Comparison of ENCODE assay signal across 7 mouse cellular contexts in genomic region chr15:101191459-101192259, GRCm38 (mm10). TPM values are rescaled to one million over a fixed set of nuclear protein-coding genes. Genes with fewer than 3 reads are reported as not detected.
DNase-seq lines count a peak whose midpoint lies in the region; ATAC-seq and TF ChIP-seq lines count a peak whose summit lies in the region.

No protein-coding gene starts in this region.

- DNase-seq in 3T3-L1 (ENCODE audit: low read depth, low spot score) (peak; percentile 88), MEL-GATA-1-ER (ENCODE audit: extremely low read depth, low read depth) (peak; percentile 68)
- peak; percentile 89 for DNase-seq in fibroblast of lung, adult 2 months (ENCODE audit: low read depth)
- peak; percentile 40 for DNase-seq in heart, postnatal 0 days (ENCODE audit: low spot score)
- DNase-seq in ovary, postnatal 14 days (ENCODE audit: low spot score), result peak; percentile 31
- DNase-seq in cerebellum, adult 11 months, result no peak

- H3K27me3 ChIP-seq in heart, postnatal 0 days (ENCODE audit: control insufficient read depth, insufficient read depth, low read length), result no peaks in the 10 kb centered on the region
- H3K27me3 ChIP-seq in lung, embryonic 15.5 days, result no peaks in the 10 kb centered on the region

- 19% methylated on average over 13 of the region's 13 CpGs for WGBS in heart, postnatal 0 days
- 35% methylated on average over 13 of the region's 13 CpGs for WGBS in lung, embryonic 15.5 days

- TF ChIP-seq CTCF in heart, postnatal 0 days (IDR thresholded peaks at IDR 0.05; ENCODE audit: low read depth), result no peak

- H3K9ac ChIP-seq in heart, postnatal 0 days (replicated peaks; ENCODE audit: low read depth, low read length), result no peak overlapping the region
- H3K9ac ChIP-seq in lung, embryonic 15.5 days, result no peak overlapping the region

- peak overlapping the region; percentile 66 for H3K27ac ChIP-seq in heart, postnatal 0 days (ENCODE audit: low read depth)
- H3K27ac ChIP-seq in lung, embryonic 15.5 days, result peak overlapping the region; percentile 56

- peaks cover 27% of the 10 kb centered on the region for H3K36me3 ChIP-seq in heart, postnatal 0 days (replicated peaks; ENCODE audit: control insufficient read depth, insufficient read depth, low read length)
- peaks cover 26% of the 10 kb centered on the region for H3K36me3 ChIP-seq in lung, embryonic 15.5 days

- H3K4me3 ChIP-seq in heart, postnatal 0 days (ENCODE audit: low read depth, low read length), result no peak overlapping the region
- H3K4me3 ChIP-seq in lung, embryonic 15.5 days, result no peak overlapping the region

- H3K4me1 ChIP-seq in heart, postnatal 0 days (ENCODE audit: control insufficient read depth, insufficient read depth), result peaks cover 28% of the 10 kb centered on the region
- H3K4me1 ChIP-seq in lung, embryonic 15.5 days, result peaks cover 56% of the 10 kb centered on the region

- H3K4me2 ChIP-seq in heart, postnatal 0 days (ENCODE audit: low read depth, low read length), result peak overlapping the region; percentile 8; the same call in 1 of the 2 replicates
- no peak overlapping the region for H3K4me2 ChIP-seq in lung, embryonic 15.5 days

- H3K9me3 ChIP-seq in heart, postnatal 0 days (replicated peaks; ENCODE audit: control insufficient read depth, low read length), result no peaks in the 10 kb centered on the region
- H3K9me3 ChIP-seq in lung, embryonic 15.5 days, result no peaks in the 10 kb centered on the region

- peak; percentile 64 for ATAC-seq in heart, postnatal 0 days (ENCODE audit: insufficient read depth, low read depth)
- ATAC-seq in lung, embryonic 15.5 days (ENCODE audit: borderline replicate concordance, extremely low read depth, low FRiP score, low TSS enrichment), result no peak

- TF ChIP-seq EP300 in heart, postnatal 0 days (IDR thresholded peaks at IDR 0.05; ENCODE audit: low read depth), result no peak

RNA-seq across cellular contexts. Expression of gene Acvr1b, which starts 17.8 kb away (rescaled TPM):
- total RNA-seq in heart, postnatal 0 days (2014; rRNA removed; ENCODE audit: low replicate concordance), result 22.3 and 25.9 TPM in 2 replicates
- polyA plus RNA-seq in heart, postnatal 0 days (2015; fragmentation: Nextera tagmentation; extraction: Ambion mirVana), result 5.2 and 5.8 TPM in 2 replicates
- 5.9 and 6.0 TPM in 2 replicates for polyA plus RNA-seq in lung, embryonic 15.5 days (2015; fragmentation: Nextera tagmentation; extraction: Ambion mirVana)

RNA-seq across cellular contexts. Expression of gene Grasp, which starts 32.3 kb away (rescaled TPM):
- 8.0 and 21.3 TPM in 2 replicates for total RNA-seq in heart, postnatal 0 days (2014; rRNA removed; ENCODE audit: low replicate concordance)
- 2.0 and 2.3 TPM in 2 replicates for polyA plus RNA-seq in heart, postnatal 0 days (2015; fragmentation: Nextera tagmentation; extraction: Ambion mirVana)
- polyA plus RNA-seq in lung, embryonic 15.5 days (2015; fragmentation: Nextera tagmentation; extraction: Ambion mirVana), result 6.9 and 7.9 TPM in 2 replicates
